Mouse (Mus musculus) thymus, postnatal 25 days (tissue): Measurements from ENCODE around the gene Zswim7.
"Not testable (repeated sequence)": the region's sequence is repeated elsewhere in the genome, so short reads cannot be mapped to it uniquely, and the experiment has no call there.

Source experiments
- DNase-seq: peaks from one replicate; pipeline ENCODE4 v3.0.0; 2022

Zswim7 gene

DNA sequence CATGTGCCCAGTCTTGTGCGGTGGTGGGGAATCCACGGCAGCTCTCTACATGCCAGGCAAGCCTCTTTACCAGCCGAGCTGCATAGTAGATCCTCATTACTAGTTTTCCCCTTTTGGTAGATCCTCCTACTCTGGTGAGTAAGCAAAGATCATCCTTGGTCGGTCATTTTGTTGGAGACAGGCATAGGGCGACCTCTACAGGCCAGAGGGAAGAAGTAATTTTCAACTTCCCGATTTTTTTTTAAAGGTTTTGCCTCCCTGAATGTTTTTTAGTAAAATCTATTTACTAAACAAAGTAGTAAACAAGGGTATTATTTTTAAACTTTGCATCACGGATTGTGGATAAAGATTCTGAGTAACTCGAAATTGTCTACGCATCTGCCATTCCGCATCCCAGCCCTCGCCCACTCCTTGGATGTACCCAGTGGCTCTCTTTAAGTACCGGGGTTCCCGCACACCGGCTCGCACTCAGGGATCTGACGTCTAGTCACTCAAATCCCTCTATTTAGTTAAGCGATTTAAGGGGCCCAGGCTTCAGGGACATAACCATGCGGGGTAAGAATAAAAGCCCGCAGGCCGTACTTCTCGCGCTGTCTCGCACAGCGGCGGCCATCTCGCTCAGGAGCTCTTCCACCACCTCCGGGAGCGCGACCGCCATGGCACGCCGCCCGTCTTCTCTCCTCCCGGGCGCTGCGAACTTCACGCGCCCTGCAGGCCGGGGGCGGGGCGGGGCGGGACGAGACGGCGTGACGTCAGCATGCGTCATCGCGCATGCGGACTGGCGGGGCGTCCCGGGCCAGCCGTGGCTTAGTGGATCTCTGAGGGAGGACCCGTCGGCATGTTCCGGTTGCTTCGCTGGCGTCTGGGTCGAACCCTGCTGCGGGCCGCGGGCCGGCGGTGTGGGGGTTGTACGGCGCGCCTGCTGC, at the start of gene Zswim7, which contains the start of gene Ttc19:
Zswim7 (minus strand) TSS at position 701 of the 926 bp plus-strand sequence.
Ttc19 (plus strand) TSS at position 799 of the 926 bp plus-strand sequence.
- DNase-seq, result peak; percentile 91

DNA sequence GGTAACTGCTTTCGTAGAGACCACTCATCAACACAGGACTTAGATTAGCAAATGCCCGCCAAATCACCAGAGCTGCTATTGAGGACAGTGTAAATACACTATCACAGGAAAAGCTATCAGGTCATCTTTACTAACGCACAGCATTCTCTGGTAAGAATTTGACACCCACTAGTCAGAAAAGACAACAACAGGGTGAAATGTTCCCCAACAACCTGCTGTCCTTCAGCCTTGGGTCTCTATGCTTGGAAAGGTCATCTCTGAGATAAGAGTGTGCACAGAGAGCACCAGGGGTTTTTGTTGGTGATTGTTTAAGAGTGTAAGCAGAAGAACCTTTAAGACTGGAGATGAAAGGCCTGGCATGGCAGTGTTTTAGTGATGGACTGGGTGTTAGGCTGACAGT, 42.5 kb upstream of the Zswim7 start:
- no peak for DNase-seq

DNA sequence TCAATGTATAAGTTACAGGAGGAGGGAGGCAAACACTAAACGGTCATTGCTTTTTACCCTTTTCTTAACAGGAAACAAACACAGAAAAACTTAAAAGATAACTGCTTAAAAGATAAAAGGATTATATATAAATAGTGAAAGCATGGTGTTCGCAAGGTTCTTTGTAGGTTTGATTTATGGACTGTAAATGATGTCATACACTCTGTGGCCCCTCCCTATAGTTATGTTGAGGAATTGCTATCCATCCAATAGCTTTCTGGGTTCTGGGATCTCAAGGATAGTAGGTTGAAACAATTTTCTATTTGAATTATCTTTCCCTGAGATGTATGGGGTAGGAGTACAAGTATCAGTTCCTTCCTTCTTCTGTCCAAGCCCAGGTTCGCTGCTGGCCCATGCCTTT, 38.9 kb upstream of the Zswim7 start:
- no peak for DNase-seq

DNA sequence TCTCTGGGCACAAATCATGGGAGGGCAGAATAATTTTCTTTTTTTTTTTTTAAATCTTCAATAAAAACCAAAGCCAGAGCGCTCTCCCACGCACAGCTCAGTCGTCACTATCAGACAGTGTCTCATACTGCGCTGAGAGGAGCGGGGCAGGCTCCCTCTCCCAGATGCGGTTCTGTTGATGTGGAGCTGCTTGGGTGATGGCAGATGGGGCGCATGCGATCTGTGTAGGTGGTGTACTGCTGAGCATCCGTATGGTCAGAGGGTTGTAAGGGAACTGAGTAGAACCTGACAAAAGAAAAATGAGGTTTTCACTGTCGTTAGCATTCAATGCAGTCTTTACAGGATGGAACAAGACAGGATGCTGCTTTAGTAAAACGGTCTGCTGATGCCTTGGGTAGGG, 36.6 kb upstream of the Zswim7 start:
- DNase-seq, result no peak

DNA sequence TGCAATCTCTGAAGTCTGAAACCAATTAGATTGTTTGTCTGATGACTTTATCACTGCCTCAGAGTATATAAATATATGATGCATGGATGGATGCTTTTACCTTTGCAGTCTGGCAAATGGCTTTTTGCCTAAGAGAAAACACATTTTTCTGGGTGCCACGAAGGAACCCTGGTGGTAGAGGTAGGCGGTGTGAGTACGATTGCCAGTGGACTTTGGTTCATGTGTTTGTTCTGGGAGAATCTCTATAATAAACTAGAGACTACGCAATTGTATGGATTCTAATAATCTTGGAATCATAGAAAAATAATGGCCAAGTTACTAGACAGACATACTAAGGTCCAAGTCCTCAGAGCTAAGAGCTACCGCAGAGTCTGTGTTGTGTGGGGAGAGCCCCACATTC, 33.8 kb upstream of the Zswim7 start:
- no peak for DNase-seq

DNA sequence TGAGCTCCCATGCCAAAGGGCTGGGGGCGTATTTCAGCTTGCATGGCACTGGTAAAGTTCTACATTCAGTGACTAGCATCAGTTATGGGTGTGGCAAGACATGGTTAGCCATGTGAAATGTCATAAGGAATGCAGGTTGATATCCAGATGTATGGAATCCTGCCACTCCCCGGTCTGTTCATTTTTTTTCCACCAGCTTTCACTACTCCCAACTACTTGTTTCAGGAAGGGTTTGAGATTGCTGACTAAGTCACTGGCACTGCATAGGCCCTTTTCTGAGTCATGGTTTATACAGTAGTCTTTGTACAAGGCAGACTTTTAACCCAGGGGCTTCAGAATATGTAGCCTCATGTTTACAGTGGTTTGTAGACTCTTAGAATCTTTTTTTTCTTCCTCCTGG, 28.1 kb upstream of the Zswim7 start:
- no peak for DNase-seq

DNA sequence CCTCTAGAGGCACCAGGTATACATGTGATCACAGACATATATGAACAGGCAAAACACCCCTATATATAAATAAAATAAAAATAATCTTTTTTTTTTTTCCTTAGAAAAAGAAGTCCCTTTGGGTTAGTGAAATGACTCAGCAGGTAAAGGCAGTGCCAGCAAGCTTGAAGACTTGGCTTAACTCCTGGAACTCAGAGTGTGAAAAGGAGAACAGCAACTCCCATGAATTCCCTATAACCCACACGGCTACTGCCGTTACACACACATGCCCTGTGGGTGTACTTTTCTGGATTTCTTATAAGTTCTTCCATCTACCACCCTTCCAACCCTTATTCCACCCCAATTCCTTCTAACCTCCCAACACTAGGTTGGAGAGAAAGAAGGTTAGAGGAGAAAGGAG, 24.7 kb upstream of the Zswim7 start:
- DNase-seq, result no peak

DNA sequence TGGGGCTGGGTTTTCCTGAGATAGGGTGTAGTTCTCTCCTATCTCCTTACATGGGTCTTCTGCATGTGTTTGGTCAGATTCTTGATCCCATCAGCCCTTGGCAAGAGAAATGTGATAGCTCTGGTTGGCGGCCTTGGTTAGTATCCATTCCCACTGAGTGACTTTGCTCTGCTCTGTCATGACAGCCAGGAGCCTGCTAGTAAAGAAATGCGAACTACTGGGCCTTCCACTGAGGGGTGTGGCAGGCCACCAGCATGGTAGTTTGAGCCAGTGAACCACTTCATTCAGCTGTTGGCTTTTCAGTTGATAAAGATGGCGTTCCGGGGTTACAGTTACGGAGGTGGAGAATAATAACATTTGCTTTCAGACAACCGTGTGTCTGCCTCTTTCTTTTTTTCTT, 17.7 kb upstream of the Zswim7 start:
- no peak for DNase-seq

DNA sequence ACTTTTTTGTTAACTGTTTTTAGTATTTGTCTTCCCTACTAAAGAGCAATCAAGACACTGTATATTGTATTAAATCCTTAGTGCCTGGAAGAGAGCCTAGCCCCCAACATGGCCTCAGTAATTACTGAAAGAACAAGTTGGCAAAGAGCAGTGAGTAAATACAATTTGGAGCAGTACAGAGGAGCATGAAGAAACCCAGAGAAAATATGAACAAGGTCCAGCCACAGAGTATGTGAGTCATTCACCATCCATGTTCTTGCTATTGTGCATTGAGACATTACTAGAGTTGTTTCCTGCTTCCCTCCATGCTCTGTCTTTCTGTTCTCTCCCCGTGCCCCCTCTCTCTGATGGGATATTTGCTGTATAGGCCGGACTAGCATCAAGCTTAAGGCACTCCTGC, 12.9 kb upstream of the Zswim7 start:
- DNase-seq, result no peak

DNA sequence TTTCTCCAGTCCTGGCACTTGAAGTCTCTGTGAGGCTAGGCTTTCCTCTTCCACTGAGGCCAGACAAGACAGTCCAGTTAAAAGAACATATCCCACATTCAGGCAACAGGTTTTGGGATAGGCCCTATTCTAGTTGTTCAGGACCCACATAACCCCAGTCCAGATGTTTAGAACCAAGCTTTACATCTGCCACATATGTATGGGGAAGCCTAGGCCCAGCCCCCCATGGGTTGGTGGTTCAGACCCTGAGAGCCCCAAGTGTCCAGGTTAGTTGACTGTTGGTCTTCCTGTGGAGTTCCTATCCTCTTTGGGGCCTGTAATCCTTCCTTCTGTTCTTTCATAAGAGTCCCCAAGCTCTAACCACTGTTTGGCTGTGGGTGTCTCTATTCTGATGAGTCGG, 6.5 kb upstream of the Zswim7 start:
- DNase-seq, result no peak

DNA sequence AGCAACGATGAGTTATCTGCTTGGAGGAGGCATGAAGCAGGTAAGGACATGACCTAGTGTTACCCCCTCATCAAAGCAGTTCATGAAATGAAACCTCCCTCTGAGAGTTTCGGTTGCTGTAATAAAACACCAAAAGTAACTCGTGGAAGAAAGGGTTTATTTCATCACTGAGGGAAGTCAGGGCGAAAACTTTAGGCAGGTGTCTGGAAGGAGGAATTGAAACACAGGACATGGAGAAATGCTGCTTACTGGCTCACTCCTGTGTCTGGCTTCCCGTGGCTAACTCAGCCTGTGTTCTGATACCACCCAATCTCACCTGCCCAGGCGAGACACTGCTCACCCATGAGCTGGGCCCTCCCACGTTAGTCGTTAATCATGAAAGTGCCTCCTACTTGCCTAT, 3.8 kb upstream of the Zswim7 start:
- no peak for DNase-seq

DNA sequence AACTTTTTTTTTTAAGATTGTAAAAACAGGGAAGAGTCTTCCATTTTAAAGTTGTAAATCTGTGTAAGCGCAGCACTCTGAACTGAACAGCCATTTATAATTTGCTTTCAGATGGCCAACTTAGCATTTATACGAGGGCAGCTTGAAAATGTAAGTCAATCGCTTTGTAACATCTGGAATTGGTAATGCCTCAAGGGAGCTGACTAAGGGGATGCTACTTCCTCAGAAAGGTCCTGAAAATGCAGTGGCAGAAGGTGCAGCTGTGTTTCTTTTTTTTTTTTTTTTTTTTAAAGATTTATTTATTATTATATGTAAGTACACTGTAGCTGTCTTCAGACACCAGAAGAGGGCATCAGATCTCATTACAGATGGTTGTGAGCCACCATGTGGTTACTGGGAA, 2.8 kb upstream of the Zswim7 start:
- DNase-seq, result not testable (repeated sequence)

DNA sequence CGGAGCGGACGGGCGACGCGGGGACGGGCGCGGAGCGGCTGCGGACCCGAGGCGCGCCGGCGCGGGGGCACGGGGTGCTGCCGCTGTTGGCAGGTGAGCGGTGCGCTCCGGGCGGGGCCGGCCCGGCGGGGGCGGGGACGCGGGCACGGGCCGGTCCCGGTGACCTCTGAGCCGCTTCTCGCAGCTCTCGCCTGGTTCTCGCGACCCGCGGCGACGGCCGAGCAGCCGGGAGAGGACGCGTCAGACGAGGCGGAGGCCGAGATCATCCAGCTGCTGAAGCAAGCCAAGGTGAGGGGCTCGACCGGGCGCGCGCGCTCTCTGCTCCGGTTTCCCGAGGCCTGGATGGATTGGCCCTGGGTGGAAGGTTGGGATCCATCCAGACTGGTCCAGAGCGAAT, 424 bp upstream of the Zswim7 start:
- no peak for DNase-seq

DNA sequence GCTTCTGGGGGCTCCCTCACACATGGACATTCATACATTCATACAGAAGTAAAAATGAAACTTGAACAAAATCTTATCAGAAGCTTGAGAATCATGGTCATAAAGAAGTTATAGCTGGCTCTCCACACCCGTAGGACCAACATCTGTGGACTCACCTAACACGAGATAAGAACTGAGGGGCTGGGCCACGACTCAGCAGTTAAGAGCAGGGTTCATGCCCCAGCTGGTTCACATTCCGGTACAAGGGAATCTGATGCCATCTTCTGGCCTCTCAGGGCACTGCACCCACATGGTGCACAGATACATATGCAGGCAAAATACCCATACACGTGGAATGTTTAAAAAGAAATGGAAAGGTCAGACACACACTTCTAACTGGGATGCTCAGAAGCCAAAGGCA, 3.1 kb downstream of the Zswim7 start:
- peak; percentile 78 for DNase-seq

DNA sequence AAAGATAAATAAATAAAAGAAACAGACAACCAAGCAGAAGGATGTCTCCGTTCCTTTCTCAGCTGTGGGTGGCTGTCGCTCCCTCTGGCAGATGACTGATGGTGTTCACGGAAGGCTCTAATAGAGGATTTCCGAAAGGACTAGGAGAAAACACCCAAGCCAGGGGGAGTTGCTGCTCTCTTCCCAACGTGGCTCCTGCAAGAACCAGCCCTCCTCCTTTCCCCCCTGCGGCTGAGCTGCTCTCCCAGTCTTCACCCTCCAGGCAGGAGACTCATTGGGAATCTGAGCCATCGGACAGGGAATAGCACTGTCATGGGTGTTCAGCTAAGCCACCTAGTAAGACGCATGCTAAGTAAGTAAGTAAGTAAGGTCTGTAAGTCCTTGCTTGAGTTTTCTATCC, 4.1 kb downstream of the Zswim7 start:
- DNase-seq, result no peak

DNA sequence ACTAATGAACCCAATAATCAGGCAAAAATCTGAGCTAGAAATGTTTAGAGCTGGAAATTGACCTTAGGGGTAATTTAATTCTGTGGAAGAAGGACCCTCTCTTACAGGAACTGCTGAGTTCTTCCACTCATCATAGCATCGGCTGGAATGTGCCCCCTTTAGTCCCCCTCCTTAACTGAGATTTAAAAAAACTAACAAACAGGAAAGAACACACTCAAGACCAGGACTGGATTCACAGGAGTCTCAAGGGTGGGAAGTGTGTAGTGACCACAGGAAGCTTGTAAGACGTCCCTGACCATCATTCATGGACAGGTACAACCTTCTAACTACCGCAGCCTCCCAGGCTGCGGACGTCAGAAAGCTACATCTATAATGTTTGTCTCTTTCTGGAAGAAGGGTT, 10.3 kb downstream of the Zswim7 start:
- no peak for DNase-seq

DNA sequence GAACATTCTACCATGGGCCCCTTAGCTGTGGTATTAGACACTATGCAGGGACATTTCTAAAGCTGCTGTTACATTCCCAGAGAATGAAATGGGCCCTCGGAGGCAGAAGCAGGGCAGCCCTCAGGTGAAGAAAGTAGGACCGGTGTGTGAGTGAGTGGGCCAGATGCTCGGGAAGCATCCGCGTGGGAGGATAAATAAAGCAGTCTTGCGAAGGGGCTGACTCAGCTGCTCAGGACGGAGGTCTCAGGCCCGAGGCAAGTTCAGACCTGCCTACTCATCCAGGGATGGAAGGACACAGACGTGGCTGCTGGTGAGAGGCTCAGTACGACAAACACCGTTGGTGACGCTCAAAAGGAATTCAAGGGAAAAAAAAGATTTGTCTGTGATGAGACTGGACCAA, 12.1 kb downstream of the Zswim7 start:
- DNase-seq, result no peak

DNA sequence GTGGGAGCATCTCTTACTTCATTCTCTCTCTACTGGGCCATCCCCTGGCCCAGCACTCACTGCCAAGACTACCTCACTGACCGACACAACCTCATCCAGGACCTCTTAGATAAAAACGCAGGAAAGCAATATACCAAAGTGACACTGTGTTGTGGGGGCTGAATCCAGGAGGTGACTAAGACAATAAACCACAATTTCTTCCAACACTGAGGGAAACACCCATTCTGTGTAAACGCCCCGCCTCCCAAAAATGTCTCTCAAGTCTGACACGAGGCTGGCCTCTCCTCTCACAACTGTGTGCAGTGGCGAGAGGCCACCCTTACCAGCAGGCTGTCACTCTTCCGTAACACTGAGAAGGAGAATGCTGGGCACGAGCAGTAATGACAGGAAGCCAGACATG, 12.8 kb downstream of the Zswim7 start:
- DNase-seq, result no peak

DNA sequence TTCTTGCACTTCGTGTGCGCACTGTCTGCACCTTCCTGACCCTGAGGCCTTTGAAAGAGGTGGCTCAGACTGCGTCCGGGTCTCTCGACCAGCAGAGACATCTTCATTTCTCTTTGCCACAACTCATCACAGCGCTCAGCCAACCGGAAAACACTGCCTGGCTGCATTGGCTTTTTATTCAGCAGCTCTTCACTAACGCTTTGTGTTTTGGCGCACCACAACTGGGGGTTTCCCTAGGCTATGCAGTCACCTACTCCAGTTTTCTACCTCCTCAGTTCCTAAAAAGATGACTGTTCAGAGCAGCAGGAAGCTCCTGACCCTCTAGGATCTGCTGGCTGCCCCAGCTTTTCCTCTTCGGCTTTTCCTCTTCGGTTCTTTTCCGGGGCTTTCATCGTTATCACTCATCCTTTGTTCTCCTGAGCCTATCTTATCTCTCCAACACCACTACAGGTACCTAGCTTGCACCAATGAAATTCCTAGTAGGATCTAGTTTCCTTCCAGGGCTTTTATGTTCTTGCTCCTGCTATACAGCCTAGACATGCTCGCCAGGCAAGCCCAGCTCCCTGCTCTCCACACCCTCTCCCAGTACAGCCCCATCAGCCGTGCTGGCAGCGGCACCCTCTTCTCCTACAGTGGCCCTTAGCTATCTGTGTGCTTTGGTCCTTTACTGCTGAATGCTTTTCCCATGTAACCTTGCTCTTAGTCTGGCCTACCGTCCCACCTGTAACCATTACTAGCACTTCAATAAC, 14.5 kb downstream of the Zswim7 start:
- DNase-seq, result no peak

DNA sequence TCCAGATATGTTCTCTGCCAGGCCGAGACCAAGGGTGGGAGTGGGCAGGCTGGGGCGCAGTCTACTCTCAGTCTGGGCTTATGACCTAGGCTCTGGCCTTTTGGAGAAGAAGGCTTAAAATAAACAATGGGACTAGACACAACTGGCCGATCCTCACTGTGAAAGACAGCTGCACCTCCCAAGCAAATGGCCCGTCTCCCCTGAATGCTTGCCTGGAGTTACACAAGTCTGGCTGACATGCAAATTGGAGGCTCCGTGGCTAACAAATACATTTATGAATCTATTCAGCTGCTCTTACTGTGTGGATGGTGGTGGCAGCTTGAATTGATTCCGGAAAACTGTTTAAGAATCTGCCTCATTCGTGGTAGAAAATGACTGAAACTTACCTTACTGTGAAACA, 15.5 kb downstream of the Zswim7 start:
- DNase-seq, result no peak

DNA sequence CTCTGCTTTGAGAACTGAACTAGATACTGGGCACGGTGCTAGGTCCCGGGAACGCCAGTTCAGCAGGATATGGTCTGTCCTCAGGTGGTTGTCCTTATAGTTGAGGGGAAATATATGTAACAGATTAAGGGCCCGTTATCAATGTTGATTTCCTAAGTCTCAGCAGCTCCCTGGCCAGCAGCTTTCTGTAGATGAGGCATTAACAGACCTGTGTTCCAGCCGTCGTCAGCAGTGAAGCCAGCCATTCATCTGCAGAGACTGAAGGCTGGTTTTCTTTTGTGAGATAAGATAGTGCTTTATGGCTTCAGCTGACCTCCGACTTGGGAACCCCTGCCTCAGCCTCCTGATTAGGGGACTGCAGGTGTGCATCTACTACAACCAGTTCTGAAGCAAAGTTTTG, 17.2 kb downstream of the Zswim7 start:
- DNase-seq, result no peak

DNA sequence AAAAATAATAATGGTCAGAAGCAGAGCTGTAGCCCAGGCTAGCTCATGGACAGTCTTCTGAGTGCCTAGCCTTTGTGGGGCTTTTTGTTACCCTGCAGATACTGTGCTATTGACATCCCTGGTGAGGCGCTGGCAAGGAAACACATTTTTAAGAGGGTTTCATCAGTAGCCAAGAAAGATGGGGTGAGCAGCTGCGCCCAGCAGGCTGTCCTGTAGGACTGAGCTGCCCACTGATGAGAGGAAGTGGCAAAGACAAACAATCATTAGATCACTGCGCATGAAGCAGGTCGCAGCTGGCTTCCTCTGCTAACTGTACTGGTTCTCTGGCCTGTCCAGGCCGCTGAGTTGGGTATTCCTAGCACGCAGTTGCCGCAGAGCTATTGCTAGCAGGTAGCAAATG, 17.6 kb downstream of the Zswim7 start:
- no peak for DNase-seq

DNA sequence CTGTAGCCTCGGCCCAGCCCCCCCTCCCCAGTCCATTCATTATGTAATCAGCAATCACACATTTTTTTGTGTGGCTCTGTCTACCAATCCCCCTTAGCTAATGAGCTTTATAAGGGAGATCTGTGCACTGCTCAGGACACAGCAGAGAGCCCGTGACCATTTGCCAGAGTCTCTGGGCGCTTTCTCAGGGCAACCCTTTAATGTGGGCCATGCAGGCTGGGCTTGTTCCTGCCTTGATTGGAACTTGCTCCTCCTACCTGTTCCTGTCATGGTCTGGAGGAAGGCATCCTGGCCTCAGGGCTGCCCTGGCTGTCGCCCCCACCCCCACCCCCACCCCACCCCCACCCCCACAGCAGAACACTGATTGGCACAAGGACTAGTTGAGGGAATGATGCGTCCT, 22.0 kb downstream of the Zswim7 start:
- DNase-seq, result no peak

DNA sequence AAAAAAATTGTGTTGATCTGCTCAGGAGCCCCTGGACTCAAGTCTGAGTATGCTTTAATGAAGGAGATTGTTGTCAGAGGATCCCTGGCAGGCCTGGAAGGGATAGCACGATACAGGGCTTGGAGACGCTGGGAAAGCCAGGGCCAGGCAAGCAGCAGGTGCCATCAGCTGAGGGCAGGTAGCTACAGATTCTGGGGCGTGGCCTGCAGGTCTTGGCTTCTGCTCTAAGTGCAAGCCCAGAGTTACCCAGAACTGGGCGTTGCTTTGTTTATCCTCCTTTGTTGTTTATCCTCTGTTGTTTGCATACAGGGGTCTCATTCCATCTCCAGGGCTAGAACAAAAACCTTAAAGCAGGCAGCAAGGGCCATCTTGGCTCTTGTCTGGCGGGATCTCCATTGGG, 27.8 kb downstream of the Zswim7 start:
- no peak for DNase-seq
